Mouse (Mus musculus) neural tube, embryonic 11.5 days (tissue): ENCODE data around the gene Gzmc. TPM values are rescaled to one million over a fixed set of nuclear protein-coding genes. Genes with fewer than 3 reads are reported as not detected.
"Not testable (repeated sequence)": the region's sequence is repeated elsewhere in the genome, so short reads cannot be mapped to it uniquely, and the experiment has no call there.

Experiments used
- ATAC-seq: fragments of 200-750 bp; cut with Nextera tagmentation; 2 replicates; pipeline ENCODE4 v1.8.0; 2017; ENCODE audit warnings: moderate number of reproducible peaks, mild to moderate bottlenecking, moderate TSS enrichment, moderate library complexity; ENCODE audit not compliant: insufficient read depth, low FRiP score, low TSS enrichment
- DNase-seq: peaks from one replicate; pipeline ENCODE4 v3.0.0-alpha.2; 2015; ENCODE audit warnings: low spot score
- H3K27ac ChIP-seq: fragments of 300-500 bp; sonication (generic); 2 replicates; pipeline ENCODE4 v1.5.1; 2014; ENCODE audit warnings: low read depth, mild to moderate bottlenecking, low read length
- H3K27me3 ChIP-seq: fragments of 300-500 bp; sonication (generic); 2 replicates; pipeline ENCODE4 v1.6.1; 2014; ENCODE audit warnings: mild to moderate bottlenecking, low read length, mixed read lengths; ENCODE audit not compliant: control insufficient read depth, insufficient read depth
- H3K36me3 ChIP-seq: fragments of 300-500 bp; sonication (generic); 2 replicates; pipeline ENCODE4 v1.6.1; 2014; ENCODE audit warnings: mild to moderate bottlenecking, low read length, moderate library complexity, mixed read lengths; ENCODE audit not compliant: control insufficient read depth, insufficient read depth
- H3K4me1 ChIP-seq: fragments of 300-500 bp; sonication (generic); 2 replicates; pipeline ENCODE4 v1.6.1; 2014; ENCODE audit warnings: low read length, mixed read lengths; ENCODE audit not compliant: control insufficient read depth, insufficient read depth
- H3K4me2 ChIP-seq: fragments of 300-500 bp; sonication (generic); 2 replicates; pipeline ENCODE4 v1.6.1; 2014; ENCODE audit warnings: low read depth, mild to moderate bottlenecking, moderate library complexity
- H3K4me3 ChIP-seq: fragments of 300-500 bp; sonication (generic); 2 replicates; pipeline ENCODE4 v1.5.1; 2014; ENCODE audit warnings: low read depth, low read length
- H3K9ac ChIP-seq: fragments of 300-500 bp; sonication (generic); 2 replicates; pipeline ENCODE4 v1.6.1; 2014; ENCODE audit warnings: mild to moderate bottlenecking, low read length
- H3K9me3 ChIP-seq: fragments of 300-500 bp; sonication (generic); 2 replicates; pipeline ENCODE4 v1.6.1; 2016; ENCODE audit warnings: low read length; ENCODE audit not compliant: control insufficient read depth
- WGBS: fragments of 180-500 bp; shearing (Covaris S2); extraction: QIAGEN DNeasy Blood & Tissue Kit; methylation state at CpG from one replicate; pipeline ENCODE4 v1.1.7; 2014; 5-methylcytosine and 5-hydroxymethylcytosine counted together
- polyA plus RNA-seq: library from polyadenylated mRNA; unstranded; fragments of >200 nt; fragmentation: Nextera tagmentation; extraction: Ambion mirVana; gene quantifications from 2 replicates; pipeline ENCODE4 v1.2.1, GENCODE M21; 2014

Gzmc gene
- 0.36 TPM in 1 of 2 replicates, not detected in the other for polyA plus RNA-seq

GRCm38 (mm10) chr14:56234556-56234955, at the start of gene Gzmc:
TSS of gene Gzmc (minus strand) at chr14:56234656.
- no peak for ATAC-seq
- H3K27ac ChIP-seq: no peak within 1 kb of the TSS

GRCm38 (mm10) chr14:56283816-56284215, 49.4 kb upstream of the Gzmc start:
- H3K36me3 ChIP-seq: no peaks in the 10 kb centered on the region
- H3K4me2 ChIP-seq: no peak overlapping the region
- 90% methylated on average over 1 of the region's 1 CpGs for WGBS
- H3K27me3 ChIP-seq: no peaks in the 10 kb centered on the region
- ATAC-seq (no peak), DNase-seq (no peak)
- no peak overlapping the region for H3K27ac ChIP-seq
- H3K9me3 ChIP-seq: no peaks in the 10 kb centered on the region
- no peak overlapping the region for H3K9ac ChIP-seq
- H3K4me3 ChIP-seq: no peak overlapping the region
- no peaks in the 10 kb centered on the region for H3K4me1 ChIP-seq

More at GRCm38 (mm10) chr14:56234556-56234955, at the start of gene Gzmc:
- no peak within 1 kb of the TSS for H3K4me3 ChIP-seq
- no peaks in the 10 kb centered on the region for H3K36me3 ChIP-seq
- no peaks in the 10 kb centered on the region for H3K4me1 ChIP-seq
- DNase-seq: no peak
- no peaks in the 10 kb centered on the region for H3K9me3 ChIP-seq
- no peak within 1 kb of the TSS for H3K4me2 ChIP-seq
- H3K9ac ChIP-seq: no peak within 1 kb of the TSS
- 78% methylated on average over 2 of the region's 2 CpGs for WGBS
- no peaks in the 10 kb centered on the region for H3K27me3 ChIP-seq

GRCm38 (mm10) chr14:56281090-56281489, 46.6 kb upstream of the Gzmc start:
- Histone ChIP-seq H3K27ac (no peak overlapping the region), H3K4me2 (no peak overlapping the region), H3K36me3 (no peaks in the 10 kb centered on the region), H3K9ac (no peak overlapping the region), H3K4me3 (no peak overlapping the region), H3K9me3 (no peaks in the 10 kb centered on the region), H3K27me3 (no peaks in the 10 kb centered on the region), H3K4me1 (no peaks in the 10 kb centered on the region)
- no peak for ATAC-seq
- WGBS: 81% methylated on average over 5 of the region's 5 CpGs
- no peak for DNase-seq

GRCm38 (mm10) chr14:56278691-56279090, 44.2 kb upstream of the Gzmc start:
- H3K27me3 ChIP-seq, ATAC-seq, DNase-seq, H3K4me3 ChIP-seq, H3K27ac ChIP-seq, H3K36me3 ChIP-seq, H3K9ac ChIP-seq, H3K4me1 ChIP-seq, H3K9me3 ChIP-seq, H3K4me2 ChIP-seq: not testable (repeated sequence)
- WGBS: 44% methylated on average over 7 of the region's 7 CpGs

GRCm38 (mm10) chr14:56276096-56276495, 41.6 kb upstream of the Gzmc start:
- not testable (repeated sequence) for H3K4me2 ChIP-seq

GRCm38 (mm10) chr14:56266109-56266508, 31.7 kb upstream of the Gzmc start:
- Histone ChIP-seq H3K36me3 (no peaks in the 10 kb centered on the region), H3K4me2 (no peak overlapping the region), H3K9me3 (no peaks in the 10 kb centered on the region), H3K27ac (no peak overlapping the region), H3K27me3 (no peaks in the 10 kb centered on the region), H3K4me3 (no peak overlapping the region), H3K4me1 (no peaks in the 10 kb centered on the region), H3K9ac (no peak overlapping the region)
- WGBS: 98% methylated on average over 1 of the region's 1 CpGs
- no peak for ATAC-seq
- no peak for DNase-seq

More at GRCm38 (mm10) chr14:56276096-56276495, 41.6 kb upstream of the Gzmc start:
- 87% methylated on average over 7 of the region's 7 CpGs for WGBS
- H3K9ac ChIP-seq, H3K4me3 ChIP-seq, DNase-seq, H3K36me3 ChIP-seq, H3K9me3 ChIP-seq, H3K4me1 ChIP-seq, H3K27ac ChIP-seq, ATAC-seq, H3K27me3 ChIP-seq: not testable (repeated sequence)

- no peaks in the 10 kb centered on the region for H3K27me3 ChIP-seq
- H3K4me1 ChIP-seq: no peaks in the 10 kb centered on the region
- H3K9ac ChIP-seq: no peak within 1 kb of the TSS
- no peaks in the 10 kb centered on the region for H3K36me3 ChIP-seq
- H3K9me3 ChIP-seq: no peaks in the 10 kb centered on the region
- H3K4me2 ChIP-seq: no peak within 1 kb of the TSS
- H3K4me3 ChIP-seq: no peak within 1 kb of the TSS
- ATAC-seq (no peak), DNase-seq (no peak)
- H3K27ac ChIP-seq: no peak within 1 kb of the TSS
- WGBS: 85% methylated on average over 5 of the region's 5 CpGs
These were observed 27.7 kb upstream of the Gzmc start, which contains the start of gene Gzmb for GRCm38 (mm10) chr14:56262153-56262552. TSS of gene Gzmb (minus strand) at chr14:56262260.

- no peak overlapping the region for H3K27ac ChIP-seq
- no peaks in the 10 kb centered on the region for H3K9me3 ChIP-seq
- H3K4me1 ChIP-seq: no peaks in the 10 kb centered on the region
- no peak overlapping the region for H3K9ac ChIP-seq
- no peaks in the 10 kb centered on the region for H3K27me3 ChIP-seq
- DNase-seq (no peak), ATAC-seq (no peak)
- no peak overlapping the region for H3K4me2 ChIP-seq
- H3K4me3 ChIP-seq: no peak overlapping the region
- no peaks in the 10 kb centered on the region for H3K36me3 ChIP-seq
These were observed 6.0 kb upstream of the Gzmc start for GRCm38 (mm10) chr14:56240409-56240808.

- WGBS: 86% methylated on average over 4 of the region's 4 CpGs
- H3K9me3 ChIP-seq: no peaks in the 10 kb centered on the region
- ATAC-seq (no peak), DNase-seq (no peak)
- no peak within 1 kb of the TSS for H3K9ac ChIP-seq
- H3K36me3 ChIP-seq: no peaks in the 10 kb centered on the region
- H3K27me3 ChIP-seq: no peaks in the 10 kb centered on the region
- no peak within 1 kb of the TSS for H3K4me2 ChIP-seq
- H3K4me1 ChIP-seq: no peaks in the 10 kb centered on the region
- no peak within 1 kb of the TSS for H3K4me3 ChIP-seq
- H3K27ac ChIP-seq: no peak within 1 kb of the TSS
These were observed 23.1 kb downstream of the Gzmc start, which contains the start of gene Gzmf for GRCm38 (mm10) chr14:56211317-56211716. TSS of gene Gzmf (minus strand) at chr14:56211417.
